Mouse (Mus musculus) G1E (cell line): ENCODE results near the gene Gm5965. TPM values are rescaled to one million over a fixed set of nuclear protein-coding genes. Genes with fewer than 3 reads are reported as not detected.

ENCODE experiments used
- ATAC-seq: 2 replicates; pipeline ENCODE4 v1.8.0; 2016; ENCODE audit warnings: mild to moderate bottlenecking; ENCODE audit not compliant: insufficient number of reproducible peaks, poor library complexity, low FRiP score, severe bottlenecking; ENCODE audit errors: extremely low read depth
- DNase-seq: peaks from one replicate; pipeline ENCODE4 v3.0.0; 2012; ENCODE audit warnings: low spot score
- H3K27me3 ChIP-seq: 2 replicates; pipeline ENCODE4 v1.6.1; 2012; ENCODE audit warnings: mild to moderate bottlenecking, low read length, inconsistent platforms; ENCODE audit not compliant: insufficient read depth
- H3K36me3 ChIP-seq: replicated peaks from 2 replicates; pipeline ENCODE3; 2012; ENCODE audit warnings: mild to moderate bottlenecking, inconsistent platforms
- H3K4me1 ChIP-seq: 2 replicates; pipeline ENCODE4 v1.6.1; 2012; ENCODE audit warnings: low read depth, low read length, inconsistent platforms, mixed read lengths; ENCODE audit not compliant: insufficient read depth
- H3K4me3 ChIP-seq: 2 replicates; pipeline ENCODE4 v1.5.1; 2012; ENCODE audit warnings: low read depth, mild to moderate bottlenecking, inconsistent platforms, low read length, moderate library complexity, mixed read lengths
- H3K9me3 ChIP-seq: replicated peaks from 2 replicates; pipeline ENCODE4 v1.6.1; 2012; ENCODE audit warnings: inconsistent platforms
- CTCF ChIP-seq: IDR thresholded peaks from 2 replicates; pipeline ENCODE4 v1.5.1; 2012; ENCODE audit warnings: low read depth, low read length, inconsistent platforms, mixed read lengths
- GATA1 ChIP-seq: IDR thresholded peaks from 2 replicates; pipeline ENCODE4 v1.6.1; 2012; ENCODE audit warnings: borderline replicate concordance, low read length, inconsistent platforms, mixed read lengths
- GATA2 ChIP-seq: IDR thresholded peaks from 2 replicates; pipeline ENCODE4 v1.6.1; 2012; ENCODE audit warnings: low read depth, low read length, inconsistent platforms, borderline replicate concordance
- POLR2AphosphoS5 ChIP-seq: IDR thresholded peaks from 2 replicates; pipeline ENCODE4 v1.6.1; 2012; ENCODE audit warnings: low read depth, low read length, inconsistent platforms; ENCODE audit not compliant: insufficient replicate concordance
- TAL1 ChIP-seq: conservative IDR thresholded peaks from 2 replicates; pipeline ENCODE4 v1.6.1; 2012; ENCODE audit warnings: low read depth, low read length, inconsistent platforms, mixed read lengths
- polyA plus RNA-seq: library from polyadenylated mRNA; stranded (reverse); fragments of >175 nt; gene quantifications from 2 replicates; pipeline ENCODE4 v1.2.3, GENCODE M21; 2012
- total RNA-seq, 2 experiments: library from RNA; stranded (forward) in 1 of 2; stranded (reverse) in 1 of 2; fragments of 200-1000 nt in 1 of 2; fragments of >200 nt in 1 of 2; fragmentation: Nextera tagmentation in 1 of 2; gene quantifications; 2 replicates each; pipeline ENCODE4 v1.2.3; 2014 to 2017

The Gm5965 gene
- total and polyA plus RNA-seq, 3 experiments, result not detected

- no peak for TF ChIP-seq GATA1
- Histone ChIP-seq H3K27me3 (no peaks in the 10 kb centered on the region), H3K4me3 (no peak within 1 kb of the TSS), H3K36me3 (no peaks in the 10 kb centered on the region), H3K4me1 (no peaks in the 10 kb centered on the region), H3K9me3 (peaks cover 8% of the 10 kb centered on the region; the same call in 1 of the 2 replicates)
- DNase-seq (no peak), ATAC-seq (no peak)
Measured at GRCm38 (mm10) chr16:88774106-88774505, 3.6 kb upstream of the Gm5965 start, which contains the start of gene 2310057N15Rik. 2310057N15Rik (minus strand) TSS chr16:88774206.

- no peak overlapping the region for H3K4me3 ChIP-seq
- H3K9me3 ChIP-seq, result peaks cover 11% of the 10 kb centered on the region
- no peak for DNase-seq
- no peaks in the 10 kb centered on the region for H3K4me1 ChIP-seq
- TF ChIP-seq CTCF, result no peak
- no peaks in the 10 kb centered on the region for H3K36me3 ChIP-seq
- ATAC-seq, result no peak
- H3K27me3 ChIP-seq, result no peaks in the 10 kb centered on the region
Measured at GRCm38 (mm10) chr16:88786786-88787185, 9.1 kb downstream of the Gm5965 start.

GRCm38 (mm10) chr16:88811827-88812226, 34.1 kb downstream of the Gm5965 start, which contains the start of gene Gm20741:
Gm20741 (minus strand) TSS chr16:88812220.
- Histone ChIP-seq H3K36me3 (no peaks in the 10 kb centered on the region), H3K27me3 (no peaks in the 10 kb centered on the region), H3K9me3 (peaks cover 14% of the 10 kb centered on the region), H3K4me3 (no peak within 1 kb of the TSS), H3K4me1 (no peaks in the 10 kb centered on the region)
- DNase-seq (no peak), ATAC-seq (no peak)
- TF ChIP-seq CTCF (no peak), POLR2AphosphoS5 (no peak), TAL1 (no peak), GATA1 (no peak), GATA2 (no peak)

- DNase-seq (no peak), ATAC-seq (no peak)
- peaks cover 8% of the 10 kb centered on the region for H3K9me3 ChIP-seq
- TF ChIP-seq POLR2AphosphoS5 (no peak), TAL1 (no peak), GATA1 (no peak), GATA2 (no peak), CTCF (no peak)
- H3K4me3 ChIP-seq, result no peak within 1 kb of the TSS
- no peaks in the 10 kb centered on the region for H3K36me3 ChIP-seq
- H3K4me1 ChIP-seq, result no peaks in the 10 kb centered on the region
- no peaks in the 10 kb centered on the region for H3K27me3 ChIP-seq
Measured at GRCm38 (mm10) chr16:88820066-88820465, 42.4 kb downstream of the Gm5965 start, which contains the start of gene Krtap15. Krtap15 (plus strand) TSS chr16:88820215.

GRCm38 (mm10) chr16:88823736-88824135, 46.0 kb downstream of the Gm5965 start:
- Histone ChIP-seq H3K4me1 (no peaks in the 10 kb centered on the region), H3K36me3 (no peaks in the 10 kb centered on the region), H3K27me3 (no peaks in the 10 kb centered on the region), H3K9me3 (peaks cover 14% of the 10 kb centered on the region), H3K4me3 (no peak overlapping the region)
- no peak for TF ChIP-seq GATA1
- TF ChIP-seq POLR2AphosphoS5, result no peak
- TF ChIP-seq CTCF, result no peak
- TF ChIP-seq TAL1, result no peak
- no peak for TF ChIP-seq GATA2
- DNase-seq (no peak), ATAC-seq (no peak)

- ATAC-seq (no peak), DNase-seq (no peak)
- Histone ChIP-seq H3K36me3 (no peaks in the 10 kb centered on the region), H3K9me3 (peaks cover 12% of the 10 kb centered on the region), H3K27me3 (no peaks in the 10 kb centered on the region), H3K4me3 (no peak within 1 kb of the TSS), H3K4me1 (no peaks in the 10 kb centered on the region)
- no peak for TF ChIP-seq POLR2AphosphoS5
- no peak for TF ChIP-seq GATA1
- TF ChIP-seq TAL1, result no peak
- TF ChIP-seq GATA2, result no peak
- TF ChIP-seq CTCF, result no peak
Measured at GRCm38 (mm10) chr16:88826095-88826652, 48.5 kb downstream of the Gm5965 start, which contains the start of gene Krtap14. Krtap14 (minus strand) TSS chr16:88826145.

GRCm38 (mm10) chr16:88826978-88827377, 49.3 kb downstream of the Gm5965 start:
- Histone ChIP-seq H3K9me3 (peaks cover 12% of the 10 kb centered on the region), H3K36me3 (no peaks in the 10 kb centered on the region), H3K27me3 (no peaks in the 10 kb centered on the region), H3K4me3 (no peak overlapping the region), H3K4me1 (no peaks in the 10 kb centered on the region)
- ATAC-seq (no peak), DNase-seq (no peak)
- TF ChIP-seq GATA2, result no peak
- no peak for TF ChIP-seq POLR2AphosphoS5
- no peak for TF ChIP-seq CTCF
- no peak for TF ChIP-seq TAL1
- TF ChIP-seq GATA1, result no peak

Other genes with a start within 250 kb of the Gm5965 start
Only the 20 nearest of the 22 such genes appear.
- not detected in 2 replicates for gene Cldn8, start 214.7 kb upstream of the Gm5965 start, total RNA-seq (2014; fragmentation: Nextera tagmentation)
- not detected in 2 replicates for gene Cldn8, start 214.7 kb upstream of the Gm5965 start, total RNA-seq (2017)
- not detected in 2 replicates for gene Cldn8, start 214.7 kb upstream of the Gm5965 start, polyA plus RNA-seq
- gene Krtap24-1, start 165.6 kb upstream of the Gm5965 start, total RNA-seq (2014; fragmentation: Nextera tagmentation), result not detected in 2 replicates
- not detected in 2 replicates for gene Krtap24-1, start 165.6 kb upstream of the Gm5965 start, total RNA-seq (2017)
- gene Krtap24-1, start 165.6 kb upstream of the Gm5965 start, polyA plus RNA-seq, result not detected in 2 replicates
- gene 2310079G19Rik, start 150.2 kb upstream of the Gm5965 start, total RNA-seq (2014; fragmentation: Nextera tagmentation), result not detected in 2 replicates
- 0.27 TPM in 1 of 2 replicates, not detected in the other for gene 2310079G19Rik, start 150.2 kb upstream of the Gm5965 start, total RNA-seq (2017)
- not detected in 2 replicates for gene 2310079G19Rik, start 150.2 kb upstream of the Gm5965 start, polyA plus RNA-seq
- not detected in 2 replicates for gene Krtap26-1, start 130.1 kb upstream of the Gm5965 start, total RNA-seq (2014; fragmentation: Nextera tagmentation)
- gene Krtap26-1, start 130.1 kb upstream of the Gm5965 start, total RNA-seq (2017), result not detected in 2 replicates
- not detected in 2 replicates for gene Krtap26-1, start 130.1 kb upstream of the Gm5965 start, polyA plus RNA-seq
- gene Krtap27-1, start 106.2 kb upstream of the Gm5965 start, total RNA-seq (2014; fragmentation: Nextera tagmentation), result not detected in 2 replicates
- gene Krtap27-1, start 106.2 kb upstream of the Gm5965 start, total RNA-seq (2017), result not detected in 2 replicates
- not detected in 2 replicates for gene Krtap27-1, start 106.2 kb upstream of the Gm5965 start, polyA plus RNA-seq
- not detected in 2 replicates for gene 2310061N02Rik, start 69.9 kb upstream of the Gm5965 start, total RNA-seq (2014; fragmentation: Nextera tagmentation)
- not detected in 2 replicates for gene 2310061N02Rik, start 69.9 kb upstream of the Gm5965 start, total RNA-seq (2017)
- not detected in 2 replicates for gene 2310061N02Rik, start 69.9 kb upstream of the Gm5965 start, polyA plus RNA-seq
- not detected in 2 replicates for gene Krtap13-1, start 49.0 kb upstream of the Gm5965 start, total RNA-seq (2014; fragmentation: Nextera tagmentation)
- 0.27 TPM in 1 of 2 replicates, not detected in the other for gene Krtap13-1, start 49.0 kb upstream of the Gm5965 start, total RNA-seq (2017)
- not detected in 2 replicates for gene Krtap13-1, start 49.0 kb upstream of the Gm5965 start, polyA plus RNA-seq
- not detected in 2 replicates for gene Krtap13, start 26.3 kb upstream of the Gm5965 start, total RNA-seq (2014; fragmentation: Nextera tagmentation)
- gene Krtap13, start 26.3 kb upstream of the Gm5965 start, total RNA-seq (2017), result not detected in 2 replicates
- gene Krtap13, start 26.3 kb upstream of the Gm5965 start, polyA plus RNA-seq, result not detected in 2 replicates
- not detected in 2 replicates for gene 2310034C09Rik, start 19.0 kb upstream of the Gm5965 start, total RNA-seq (2014; fragmentation: Nextera tagmentation)
- not detected in 2 replicates for gene 2310034C09Rik, start 19.0 kb upstream of the Gm5965 start, total RNA-seq (2017)
- not detected in 2 replicates for gene 2310034C09Rik, start 19.0 kb upstream of the Gm5965 start, polyA plus RNA-seq
- not detected in 2 replicates for gene 2310057N15Rik, start 3.7 kb upstream of the Gm5965 start, total RNA-seq (2014; fragmentation: Nextera tagmentation)
- gene 2310057N15Rik, start 3.7 kb upstream of the Gm5965 start, total RNA-seq (2017), result 0.12 TPM in 1 of 2 replicates, not detected in the other
- not detected in 2 replicates for gene 2310057N15Rik, start 3.7 kb upstream of the Gm5965 start, polyA plus RNA-seq
- gene Gm20741, start 34.3 kb downstream of the Gm5965 start, total RNA-seq (2014; fragmentation: Nextera tagmentation), result not detected in 2 replicates
- not detected in 2 replicates for gene Gm20741, start 34.3 kb downstream of the Gm5965 start, total RNA-seq (2017)
- gene Gm20741, start 34.3 kb downstream of the Gm5965 start, polyA plus RNA-seq, result not detected in 2 replicates
- not detected in 2 replicates for gene Krtap15, start 42.3 kb downstream of the Gm5965 start, total RNA-seq (2014; fragmentation: Nextera tagmentation)
- not detected in 2 replicates for gene Krtap15, start 42.3 kb downstream of the Gm5965 start, total RNA-seq (2017)
- gene Krtap15, start 42.3 kb downstream of the Gm5965 start, polyA plus RNA-seq, result not detected in 2 replicates
- not detected in 2 replicates for gene Krtap14, start 48.2 kb downstream of the Gm5965 start, total RNA-seq (2014; fragmentation: Nextera tagmentation)
- 0.17 TPM in 1 of 2 replicates, not detected in the other for gene Krtap14, start 48.2 kb downstream of the Gm5965 start, total RNA-seq (2017)
- gene Krtap14, start 48.2 kb downstream of the Gm5965 start, polyA plus RNA-seq, result not detected in 2 replicates
- not detected in 2 replicates for gene Krtap19-1, start 91.5 kb downstream of the Gm5965 start, total RNA-seq (2014; fragmentation: Nextera tagmentation)
- not detected in 2 replicates for gene Krtap19-1, start 91.5 kb downstream of the Gm5965 start, total RNA-seq (2017)
- not detected in 2 replicates for gene Krtap19-1, start 91.5 kb downstream of the Gm5965 start, polyA plus RNA-seq
- gene Krtap19-2, start 96.4 kb downstream of the Gm5965 start, total RNA-seq (2014; fragmentation: Nextera tagmentation), result not detected in 2 replicates
- gene Krtap19-2, start 96.4 kb downstream of the Gm5965 start, total RNA-seq (2017), result not detected in 2 replicates
- gene Krtap19-2, start 96.4 kb downstream of the Gm5965 start, polyA plus RNA-seq, result not detected in 2 replicates
- gene Krtap19-3, start 100.1 kb downstream of the Gm5965 start, total RNA-seq (2014; fragmentation: Nextera tagmentation), result not detected in 2 replicates
- not detected in 2 replicates for gene Krtap19-3, start 100.1 kb downstream of the Gm5965 start, total RNA-seq (2017)
- not detected in 2 replicates for gene Krtap19-3, start 100.1 kb downstream of the Gm5965 start, polyA plus RNA-seq
- not detected in 2 replicates for gene Krtap19-4, start 107.2 kb downstream of the Gm5965 start, total RNA-seq (2014; fragmentation: Nextera tagmentation)
- not detected in 2 replicates for gene Krtap19-4, start 107.2 kb downstream of the Gm5965 start, total RNA-seq (2017)
- not detected in 2 replicates for gene Krtap19-4, start 107.2 kb downstream of the Gm5965 start, polyA plus RNA-seq
- not detected in 2 replicates for gene Krtap19-5, start 118.6 kb downstream of the Gm5965 start, total RNA-seq (2014; fragmentation: Nextera tagmentation)
- gene Krtap19-5, start 118.6 kb downstream of the Gm5965 start, total RNA-seq (2017), result not detected in 2 replicates
- gene Krtap19-5, start 118.6 kb downstream of the Gm5965 start, polyA plus RNA-seq, result not detected in 2 replicates
- gene Krtap19-9b, start 154.4 kb downstream of the Gm5965 start, total RNA-seq (2014; fragmentation: Nextera tagmentation), result not detected in 2 replicates
- not detected in 2 replicates for gene Krtap19-9b, start 154.4 kb downstream of the Gm5965 start, total RNA-seq (2017)
- not detected in 2 replicates for gene Krtap19-9b, start 154.4 kb downstream of the Gm5965 start, polyA plus RNA-seq
- gene Krtap16-3, start 185.0 kb downstream of the Gm5965 start, total RNA-seq (2014; fragmentation: Nextera tagmentation), result not detected in 2 replicates
- gene Krtap16-3, start 185.0 kb downstream of the Gm5965 start, total RNA-seq (2017), result 0.23 TPM in 1 of 2 replicates, not detected in the other
- not detected in 2 replicates for gene Krtap16-3, start 185.0 kb downstream of the Gm5965 start, polyA plus RNA-seq